Mouse (Mus musculus) intestine, postnatal 0 days (tissue): ENCODE data around the gene Myh10. TPM values are rescaled to one million over a fixed set of nuclear protein-coding genes. Genes with fewer than 3 reads are reported as not detected.
"Not testable (repeated sequence)": the region's sequence is repeated elsewhere in the genome, so short reads cannot be mapped to it uniquely, and the experiment has no call there.

Experiments used
- ATAC-seq: fragments of 200-750 bp; cut with Nextera tagmentation; 2 replicates; pipeline ENCODE4 v1.8.0; 2017; ENCODE audit warnings: mild to moderate bottlenecking, moderate TSS enrichment, moderate library complexity
- H3K27ac ChIP-seq: fragments of 300-500 bp; sonication (generic); 2 replicates; pipeline ENCODE4 v1.5.1; 2014; ENCODE audit warnings: mild to moderate bottlenecking, low read depth, low read length, moderate library complexity
- H3K27me3 ChIP-seq: fragments of 300-500 bp; sonication (generic); replicated peaks from 2 replicates; pipeline ENCODE4 v1.6.1; 2014; ENCODE audit warnings: low read length, mixed read lengths; ENCODE audit not compliant: control insufficient read depth, insufficient read depth
- H3K36me3 ChIP-seq: fragments of 300-500 bp; sonication (generic); 2 replicates; pipeline ENCODE4 v1.6.1; 2014; ENCODE audit warnings: mild to moderate bottlenecking, moderate library complexity; ENCODE audit not compliant: control insufficient read depth, insufficient read depth
- H3K4me1 ChIP-seq: fragments of 300-500 bp; sonication (generic); replicated peaks from 2 replicates; pipeline ENCODE4 v1.6.1; 2014; ENCODE audit warnings: antibody characterized with exemption, low read length, mixed read lengths; ENCODE audit not compliant: control insufficient read depth, insufficient read depth
- H3K4me2 ChIP-seq: fragments of 300-500 bp; sonication (generic); replicated peaks from 2 replicates; pipeline ENCODE4 v1.6.1; 2014; ENCODE audit warnings: low read depth, mild to moderate bottlenecking, moderate library complexity
- H3K4me3 ChIP-seq: fragments of 300-500 bp; sonication (generic); 2 replicates; pipeline ENCODE4 v1.5.1; 2014; ENCODE audit warnings: low read depth, low read length
- H3K9ac ChIP-seq: fragments of 300-500 bp; sonication (generic); 2 replicates; pipeline ENCODE4 v1.6.1; 2014; ENCODE audit warnings: mild to moderate bottlenecking, low read depth, low read length
- H3K9me3 ChIP-seq: fragments of 300-500 bp; sonication (generic); 2 replicates; pipeline ENCODE4 v1.6.1; 2016; ENCODE audit warnings: mixed run types; ENCODE audit not compliant: control insufficient read depth
- CTCF ChIP-seq: sonication (generic); IDR thresholded peaks from 2 replicates; pipeline ENCODE4 v1.5.1; 2016; ENCODE audit warnings: low read depth, mild to moderate bottlenecking, control low read depth, antibody characterized with exemption, moderate library complexity
- WGBS: fragments of 180-500 bp; shearing (Covaris S2); extraction: QIAGEN DNeasy Blood & Tissue Kit; methylation state at CpG from one replicate; pipeline ENCODE4 v1.1.7; 2014; 5-methylcytosine and 5-hydroxymethylcytosine counted together
- polyA plus RNA-seq: library from polyadenylated mRNA; unstranded; fragments of >200 nt; fragmentation: Nextera tagmentation; extraction: Ambion mirVana; gene quantifications from 2 replicates; pipeline ENCODE4 v1.2.1, GENCODE M21; 2015

Myh10 gene
- polyA plus RNA-seq, 1 experiment from 2014 or later = 16.7 TPM

GRCm38 (mm10) chr11:68822326-68822725, 131.0 kb downstream of the Myh10 start:
- no peak overlapping the region for H3K4me3 ChIP-seq
- no peak overlapping the region for H3K4me2 ChIP-seq
- H3K4me1 ChIP-seq = no peaks in the 10 kb centered on the region
- no peak for TF ChIP-seq CTCF
- H3K9ac ChIP-seq = no peak overlapping the region
- 72% methylated on average over 15 of the region's 15 CpGs for WGBS
- ATAC-seq = no peak
- H3K36me3 ChIP-seq = peaks cover 69% of the 10 kb centered on the region
- no peak overlapping the region for H3K27ac ChIP-seq
- no peaks in the 10 kb centered on the region for H3K27me3 ChIP-seq
- H3K9me3 ChIP-seq = no peaks in the 10 kb centered on the region

GRCm38 (mm10) chr11:68826735-68827134, 135.4 kb downstream of the Myh10 start:
- H3K4me3 ChIP-seq = no peak overlapping the region
- TF ChIP-seq CTCF = no peak
- no peaks in the 10 kb centered on the region for H3K9me3 ChIP-seq
- H3K27ac ChIP-seq = no peak overlapping the region
- ATAC-seq = no peak
- no peak overlapping the region for H3K9ac ChIP-seq
- H3K27me3 ChIP-seq = no peaks in the 10 kb centered on the region
- no peak overlapping the region for H3K4me2 ChIP-seq
- peaks cover 70% of the 10 kb centered on the region for H3K36me3 ChIP-seq
- 72% methylated on average over 3 of the region's 3 CpGs for WGBS
- no peaks in the 10 kb centered on the region for H3K4me1 ChIP-seq

GRCm38 (mm10) chr11:68831580-68831979, 140.2 kb downstream of the Myh10 start:
- ATAC-seq, H3K4me1 ChIP-seq, H3K9me3 ChIP-seq, H3K27me3 ChIP-seq, H3K4me2 ChIP-seq, H3K4me3 ChIP-seq, H3K9ac ChIP-seq, H3K27ac ChIP-seq: not testable (repeated sequence)
- H3K36me3 ChIP-seq = peaks cover 80% of the 10 kb centered on the region
- 76% methylated on average over 5 of the region's 5 CpGs for WGBS

- peaks cover 72% of the 10 kb centered on the region for H3K36me3 ChIP-seq
- no peak for TF ChIP-seq CTCF
- no peaks in the 10 kb centered on the region for H3K9me3 ChIP-seq
- ATAC-seq = no peak
- H3K4me3 ChIP-seq = no peak overlapping the region
- H3K27ac ChIP-seq = no peak overlapping the region
- no peak overlapping the region for H3K9ac ChIP-seq
- H3K27me3 ChIP-seq = no peaks in the 10 kb centered on the region
- H3K4me2 ChIP-seq = no peak overlapping the region
- no peaks in the 10 kb centered on the region for H3K4me1 ChIP-seq
- 66% methylated on average over 4 of the region's 4 CpGs for WGBS
Measured at GRCm38 (mm10) chr11:68832793-68833192, 141.4 kb downstream of the Myh10 start.

GRCm38 (mm10) chr11:68833593-68833992, 142.2 kb downstream of the Myh10 start:
- H3K9ac ChIP-seq = no peak overlapping the region
- H3K9me3 ChIP-seq = no peaks in the 10 kb centered on the region
- H3K4me1 ChIP-seq = no peaks in the 10 kb centered on the region
- no peak overlapping the region for H3K27ac ChIP-seq
- TF ChIP-seq CTCF = no peak
- no peak overlapping the region for H3K4me2 ChIP-seq
- H3K27me3 ChIP-seq = no peaks in the 10 kb centered on the region
- H3K36me3 ChIP-seq = peaks cover 65% of the 10 kb centered on the region
- no peak overlapping the region for H3K4me3 ChIP-seq
- ATAC-seq = no peak

- no peak for ATAC-seq
- Histone ChIP-seq H3K36me3 (peaks cover 65% of the 10 kb centered on the region), H3K27me3 (no peaks in the 10 kb centered on the region), H3K4me3 (no peak overlapping the region), H3K4me2 (no peak overlapping the region), H3K9me3 (no peaks in the 10 kb centered on the region), H3K27ac (peak overlapping the region; percentile 41; the same call in 1 of the 2 replicates), H3K9ac (no peak overlapping the region), H3K4me1 (no peaks in the 10 kb centered on the region)
- 88% methylated on average over 3 of the region's 3 CpGs for WGBS
- no peak for TF ChIP-seq CTCF
Measured at GRCm38 (mm10) chr11:68835034-68835433, 143.7 kb downstream of the Myh10 start.

GRCm38 (mm10) chr11:68839606-68840005, 148.2 kb downstream of the Myh10 start:
- no peaks in the 10 kb centered on the region for H3K9me3 ChIP-seq
- no peak overlapping the region for H3K4me3 ChIP-seq
- H3K4me1 ChIP-seq = no peaks in the 10 kb centered on the region
- no peak overlapping the region for H3K4me2 ChIP-seq
- 89% methylated on average over 5 of the region's 5 CpGs for WGBS
- no peak for TF ChIP-seq CTCF
- H3K9ac ChIP-seq = no peak overlapping the region
- H3K36me3 ChIP-seq = peaks cover 60% of the 10 kb centered on the region
- ATAC-seq = no peak
- H3K27me3 ChIP-seq = no peaks in the 10 kb centered on the region
- H3K27ac ChIP-seq = no peak overlapping the region
